Mouse (Mus musculus) embryonic facial prominence, embryonic 14.5 days (tissue): ENCODE data around the gene Acbd4. TPM values are rescaled to one million over a fixed set of nuclear protein-coding genes. Genes with fewer than 3 reads are reported as not detected.

Experiments
- ATAC-seq: fragments of 200-750 bp; cut with Nextera tagmentation; 2 replicates; pipeline ENCODE4 v1.8.0; 2017; ENCODE audit warnings: low read depth, moderate number of reproducible peaks, moderate TSS enrichment
- DNase-seq: peaks from one replicate; pipeline ENCODE4 v3.0.0-alpha.2; 2015; ENCODE audit warnings: low spot score
- H3K27ac ChIP-seq: fragments of 300-500 bp; sonication (generic); replicated peaks from 2 replicates; pipeline ENCODE4 v1.5.1; 2014; ENCODE audit warnings: low read depth, mild to moderate bottlenecking, low read length, moderate library complexity
- H3K27me3 ChIP-seq: fragments of 300-500 bp; sonication (generic); replicated peaks from 2 replicates; pipeline ENCODE4 v1.6.1; 2014; ENCODE audit warnings: low read length; ENCODE audit not compliant: control insufficient read depth, insufficient read depth
- H3K36me3 ChIP-seq: fragments of 300-500 bp; sonication (generic); 2 replicates; pipeline ENCODE4 v1.6.1; 2014; ENCODE audit warnings: low read length, mixed read lengths; ENCODE audit not compliant: control insufficient read depth, insufficient read depth
- H3K4me1 ChIP-seq: fragments of 300-500 bp; sonication (generic); 2 replicates; pipeline ENCODE4 v1.6.1; 2014; ENCODE audit warnings: antibody characterized with exemption, low read length; ENCODE audit not compliant: control insufficient read depth, insufficient read depth
- H3K4me2 ChIP-seq: fragments of 300-500 bp; sonication (generic); 2 replicates; pipeline ENCODE4 v1.6.1; 2014; ENCODE audit warnings: low read depth, mild to moderate bottlenecking, low read length, moderate library complexity, mixed read lengths
- H3K4me3 ChIP-seq: fragments of 300-500 bp; sonication (generic); 2 replicates; pipeline ENCODE4 v1.5.1; 2014; ENCODE audit warnings: low read depth, mild to moderate bottlenecking, low read length
- H3K9ac ChIP-seq: fragments of 300-500 bp; sonication (generic); 2 replicates; pipeline ENCODE4 v1.6.1; 2014; ENCODE audit warnings: low read depth, mild to moderate bottlenecking, low read length, moderate library complexity, mixed read lengths
- H3K9me3 ChIP-seq: fragments of 300-500 bp; sonication (generic); 2 replicates; pipeline ENCODE4 v1.6.1; 2016; ENCODE audit warnings: low read length; ENCODE audit not compliant: control insufficient read depth
- WGBS: fragments of 180-500 bp; shearing (Covaris S2); extraction: QIAGEN DNeasy Blood & Tissue Kit; methylation state at CpG from one replicate; pipeline ENCODE4 v1.1.7; 2014; 5-methylcytosine and 5-hydroxymethylcytosine counted together
- polyA plus RNA-seq: library from polyadenylated mRNA; unstranded; fragments of >200 nt; fragmentation: Nextera tagmentation; extraction: Ambion mirVana; gene quantifications from 2 replicates; pipeline ENCODE4 v1.2.1, GENCODE M21; 2014

Gene Acbd4
- polyA plus RNA-seq, 1 experiment from 2014 or later, result 15.0 TPM

- no peak for DNase-seq
- Histone ChIP-seq H3K27me3 (no peaks in the 10 kb centered on the region), H3K27ac (peak overlapping the region; percentile 90), H3K4me1 (peaks cover 23% of the 10 kb centered on the region), H3K4me3 (no peak overlapping the region), H3K9me3 (no peaks in the 10 kb centered on the region), H3K36me3 (peaks cover 14% of the 10 kb centered on the region; the same call in 1 of the 2 replicates), H3K9ac (peak overlapping the region; percentile 31; the same call in 1 of the 2 replicates), H3K4me2 (no peak overlapping the region)
- no peak for ATAC-seq
- WGBS, result 46% methylated on average over 6 of the region's 6 CpGs
Measured at GRCm38 (mm10) chr11:103140763-103141100, 39.2 kb downstream of the Acbd4 start.

- ATAC-seq, result no peak
Measured at GRCm38 (mm10) chr11:103141101-103141943, 39.8 kb downstream of the Acbd4 start.

GRCm38 (mm10) chr11:103141944-103142255 lies 40.4 kb downstream of the Acbd4 start:
- peak overlapping the region; percentile 90 for H3K27ac ChIP-seq
- 33% methylated on average over 1 of the region's 1 CpGs for WGBS

More at GRCm38 (mm10) chr11:103141101-103141943, 39.8 kb downstream of the Acbd4 start:
- H3K4me3 ChIP-seq, result no peak overlapping the region
- H3K9me3 ChIP-seq, result no peaks in the 10 kb centered on the region
- H3K27ac ChIP-seq, result peak overlapping the region; percentile 90
- WGBS, result 17% methylated on average over 10 of the region's 11 CpGs
- DNase-seq, result peak; percentile 87
- H3K4me1 ChIP-seq, result peaks cover 23% of the 10 kb centered on the region
- H3K36me3 ChIP-seq, result peaks cover 14% of the 10 kb centered on the region; the same call in 1 of the 2 replicates
- no peak overlapping the region for H3K4me2 ChIP-seq
- peak overlapping the region; percentile 37; the same call in 1 of the 2 replicates for H3K9ac ChIP-seq
- no peaks in the 10 kb centered on the region for H3K27me3 ChIP-seq

GRCm38 (mm10) chr11:103142441-103143182 lies 41.1 kb downstream of the Acbd4 start:
- Histone ChIP-seq H3K9ac (peak overlapping the region; percentile 60), H3K9me3 (no peaks in the 10 kb centered on the region), H3K4me1 (peaks cover 23% of the 10 kb centered on the region), H3K36me3 (peaks cover 14% of the 10 kb centered on the region; the same call in 1 of the 2 replicates), H3K4me3 (peak overlapping the region; percentile 30), H3K4me2 (peak overlapping the region; percentile 55), H3K27ac (peak overlapping the region; percentile 90), H3K27me3 (no peaks in the 10 kb centered on the region)
- ATAC-seq (peak; percentile 84), DNase-seq (peak; percentile 89)
- 23% methylated on average over 6 of the region's 8 CpGs for WGBS

More at GRCm38 (mm10) chr11:103141944-103142255, 40.4 kb downstream of the Acbd4 start:
- ATAC-seq (no peak), DNase-seq (no peak)
- Histone ChIP-seq H3K4me2 (peak overlapping the region; percentile 55; the same call in 1 of the 2 replicates), H3K27me3 (no peaks in the 10 kb centered on the region), H3K4me1 (peaks cover 23% of the 10 kb centered on the region), H3K9me3 (no peaks in the 10 kb centered on the region), H3K36me3 (peaks cover 14% of the 10 kb centered on the region; the same call in 1 of the 2 replicates), H3K9ac (peak overlapping the region; percentile 37; the same call in 1 of the 2 replicates), H3K4me3 (no peak overlapping the region)

GRCm38 (mm10) chr11:103144309-103145285 lies 43.1 kb downstream of the Acbd4 start:
- H3K4me2 ChIP-seq, result no peak overlapping the region
- no peak overlapping the region for H3K9ac ChIP-seq
- no peaks in the 10 kb centered on the region for H3K9me3 ChIP-seq
- 31% methylated on average over 12 of the region's 12 CpGs for WGBS
- H3K27ac ChIP-seq, result 0 out of 2 replicates have a peak overlapping the region, but pooled peaks have one; percentile 48
- H3K27me3 ChIP-seq, result no peaks in the 10 kb centered on the region
- peak; percentile 48 for DNase-seq
- H3K36me3 ChIP-seq, result peaks cover under 1% of the 10 kb centered on the region; the same call in 1 of the 2 replicates
- no peak overlapping the region for H3K4me3 ChIP-seq
- peaks cover 23% of the 10 kb centered on the region for H3K4me1 ChIP-seq
- 0 out of 2 replicates have a peak, but pooled peaks have one; percentile 16 for ATAC-seq

GRCm38 (mm10) chr11:103146386-103146785 lies 44.9 kb downstream of the Acbd4 start:
- WGBS, result 94% methylated on average over 4 of the region's 4 CpGs
- ATAC-seq, result no peak
- no peaks in the 10 kb centered on the region for H3K36me3 ChIP-seq
- H3K27ac ChIP-seq, result no peak overlapping the region
- peaks cover 22% of the 10 kb centered on the region for H3K4me1 ChIP-seq
- H3K4me2 ChIP-seq, result no peak overlapping the region
- DNase-seq, result no peak
- H3K9ac ChIP-seq, result no peak overlapping the region
- no peak overlapping the region for H3K4me3 ChIP-seq
- no peaks in the 10 kb centered on the region for H3K27me3 ChIP-seq
- H3K9me3 ChIP-seq, result no peaks in the 10 kb centered on the region

GRCm38 (mm10) chr11:103147766-103148165 lies 46.3 kb downstream of the Acbd4 start:
- no peak overlapping the region for H3K27ac ChIP-seq
- H3K27me3 ChIP-seq, result no peaks in the 10 kb centered on the region
- no peak for ATAC-seq
- H3K9me3 ChIP-seq, result no peaks in the 10 kb centered on the region
- WGBS, result 63% methylated on average over 4 of the region's 4 CpGs
- DNase-seq, result no peak
- H3K4me3 ChIP-seq, result no peak overlapping the region
- no peak overlapping the region for H3K9ac ChIP-seq
- peaks cover 10% of the 10 kb centered on the region for H3K4me1 ChIP-seq
- H3K36me3 ChIP-seq, result no peaks in the 10 kb centered on the region
- H3K4me2 ChIP-seq, result no peak overlapping the region

- WGBS, result 90% methylated on average over 4 of the region's 4 CpGs
- ATAC-seq (no peak), DNase-seq (no peak)
Measured at GRCm38 (mm10) chr11:103149771-103150170, 48.3 kb downstream of the Acbd4 start.

More at GRCm38 (mm10) chr11:103149771-103150170, 48.3 kb downstream of the Acbd4 start:
- Histone ChIP-seq H3K9me3 (no peaks in the 10 kb centered on the region), H3K4me2 (no peak overlapping the region), H3K27me3 (no peaks in the 10 kb centered on the region), H3K9ac (no peak overlapping the region), H3K4me3 (no peak overlapping the region), H3K4me1 (peaks cover 4% of the 10 kb centered on the region; the same call in 1 of the 2 replicates), H3K27ac (no peak overlapping the region), H3K36me3 (no peaks in the 10 kb centered on the region)
